Mouse (Mus musculus) naive thymus-derived CD4-positive, alpha-beta T cell, adult 2 months (primary cell): ENCODE measurements at regions not wholly inside any gene's neighbourhood (a gene's known extent, or its start where the extent isn't known, plus 50 kb on each side); places are given as distances from the start of the nearest gene placed in this dataset.
"Not testable (repeated sequence)": the region's sequence is repeated elsewhere in the genome, so short reads cannot be mapped to it uniquely, and the experiment has no call there.

ENCODE experiments used
- DNase-seq: peaks from one replicate; pipeline ENCODE4 v3.0.0-alpha.2; 2011; ENCODE audit warnings: low read depth

DNA sequence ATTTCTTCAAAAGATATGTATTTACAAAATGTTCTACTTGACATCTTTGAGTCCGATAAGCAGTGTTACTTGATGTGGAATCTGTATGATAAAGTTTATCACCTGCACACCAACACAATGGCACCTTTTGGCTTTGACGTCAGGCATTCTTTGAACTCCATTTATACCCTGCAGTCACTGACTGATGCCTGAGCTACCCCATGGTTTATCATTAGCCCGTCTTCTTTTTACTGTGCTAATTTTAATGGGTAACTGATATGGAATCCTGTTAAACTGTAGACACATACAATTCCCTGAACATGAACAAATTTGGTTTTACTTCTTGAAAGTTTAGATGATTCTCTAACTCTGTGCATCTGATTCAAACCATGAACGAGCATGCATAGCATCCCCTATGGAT, 253.8 kb upstream of the Klf6 start:
- no peak for DNase-seq

DNA sequence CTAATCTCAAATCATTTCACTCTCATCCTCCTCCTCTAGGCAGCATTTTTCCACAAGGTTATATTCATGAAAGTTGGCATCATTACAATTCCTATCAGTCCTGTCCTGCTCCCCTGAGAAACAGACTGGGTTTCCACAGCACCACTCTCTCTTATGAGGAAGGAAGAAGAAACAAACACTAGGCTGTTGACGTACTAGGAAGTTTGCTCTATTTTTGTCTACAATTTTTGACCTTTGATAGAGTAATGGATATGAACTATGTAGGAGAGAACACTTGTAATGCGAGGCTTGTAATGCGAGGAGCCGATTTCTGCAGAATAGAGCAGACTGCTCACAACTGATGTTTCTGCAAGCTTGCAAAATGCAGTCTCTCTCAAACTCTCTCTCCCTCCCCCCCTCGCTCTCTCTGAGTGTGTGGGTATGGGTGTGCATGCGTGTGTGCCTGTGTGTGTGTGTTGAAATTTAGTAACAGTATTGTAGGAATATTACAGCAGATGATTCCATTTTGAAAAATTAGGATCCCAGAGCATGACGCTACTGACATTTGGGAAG, 247.0 kb upstream of the Klf6 start:
- no peak for DNase-seq

DNA sequence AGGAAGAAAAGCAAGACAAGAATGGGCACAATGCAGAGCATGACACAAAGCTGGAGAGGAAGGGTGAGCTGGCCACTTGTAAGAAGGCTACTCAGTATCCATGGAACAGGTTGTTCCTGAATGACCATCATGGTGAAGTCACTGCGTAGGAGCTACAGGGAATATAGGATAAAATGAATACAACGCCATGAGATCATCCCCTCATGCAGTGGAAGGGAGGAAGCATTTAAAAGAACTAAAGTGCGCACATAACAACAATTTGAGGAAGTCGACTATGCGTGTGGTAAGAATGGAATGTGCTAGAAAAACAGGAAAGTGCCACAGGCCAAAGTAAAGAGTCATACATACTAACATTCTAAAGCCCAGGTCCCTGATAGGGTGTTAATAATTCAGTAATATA, 246.4 kb upstream of the Klf6 start:
- DNase-seq: no peak

DNA sequence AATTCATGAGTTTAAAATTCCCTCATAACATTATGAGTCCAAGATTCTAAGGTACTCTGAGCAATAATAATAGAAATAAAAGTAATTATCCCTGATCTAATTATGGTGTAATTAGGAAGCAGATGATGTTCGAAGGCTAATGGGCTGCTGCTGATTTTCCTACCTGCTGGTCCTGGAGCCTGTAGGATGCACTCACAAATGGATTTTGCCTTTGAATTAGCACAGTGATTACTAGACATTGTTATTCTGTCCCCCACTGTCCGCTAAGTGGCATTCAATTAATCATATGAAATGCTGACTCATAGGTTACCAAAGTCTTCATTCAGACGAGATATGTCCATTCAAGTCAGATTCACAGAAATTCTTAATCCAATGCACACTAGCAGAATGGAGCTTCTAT, 246.0 kb upstream of the Klf6 start:
- no peak for DNase-seq

DNA sequence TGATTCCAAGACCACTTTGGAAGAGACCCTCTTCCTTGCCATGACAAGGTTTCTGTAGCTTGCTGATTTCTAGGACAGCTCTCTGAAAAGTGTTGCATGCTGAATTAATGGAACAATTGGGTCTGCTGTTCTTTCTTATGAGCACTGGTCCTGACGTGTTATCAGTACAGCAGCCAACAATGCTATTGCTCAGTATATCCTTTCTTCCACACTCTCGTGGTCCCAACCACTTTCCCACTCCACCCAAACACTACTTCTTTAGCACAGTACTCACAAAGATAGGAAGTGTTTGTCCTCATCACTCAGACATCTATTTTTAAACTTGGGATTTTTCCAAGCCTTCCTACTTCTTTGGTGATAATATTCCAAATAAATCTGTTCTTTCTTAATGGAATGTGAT, 233.2 kb upstream of the Klf6 start:
- no peak for DNase-seq

DNA sequence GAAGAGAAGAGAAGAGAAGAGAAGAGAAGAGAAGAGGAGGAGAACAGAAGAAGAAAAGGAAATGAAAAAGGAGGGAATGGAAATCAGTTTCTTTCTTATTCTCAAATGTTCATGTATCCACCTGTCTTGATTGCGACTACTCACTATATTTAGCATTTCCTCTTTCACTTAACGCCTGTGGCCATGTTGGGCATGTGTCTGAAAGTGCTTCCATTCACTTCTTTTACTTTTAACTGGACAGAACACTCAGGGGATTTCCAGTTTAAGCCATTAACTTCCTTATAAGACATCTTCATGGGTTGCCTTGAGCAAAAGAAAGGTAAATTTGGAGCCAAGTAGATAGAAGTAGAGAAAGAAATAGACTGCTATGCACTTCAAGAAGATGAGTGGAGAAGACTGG, 226.3 kb upstream of the Klf6 start:
- no peak for DNase-seq

DNA sequence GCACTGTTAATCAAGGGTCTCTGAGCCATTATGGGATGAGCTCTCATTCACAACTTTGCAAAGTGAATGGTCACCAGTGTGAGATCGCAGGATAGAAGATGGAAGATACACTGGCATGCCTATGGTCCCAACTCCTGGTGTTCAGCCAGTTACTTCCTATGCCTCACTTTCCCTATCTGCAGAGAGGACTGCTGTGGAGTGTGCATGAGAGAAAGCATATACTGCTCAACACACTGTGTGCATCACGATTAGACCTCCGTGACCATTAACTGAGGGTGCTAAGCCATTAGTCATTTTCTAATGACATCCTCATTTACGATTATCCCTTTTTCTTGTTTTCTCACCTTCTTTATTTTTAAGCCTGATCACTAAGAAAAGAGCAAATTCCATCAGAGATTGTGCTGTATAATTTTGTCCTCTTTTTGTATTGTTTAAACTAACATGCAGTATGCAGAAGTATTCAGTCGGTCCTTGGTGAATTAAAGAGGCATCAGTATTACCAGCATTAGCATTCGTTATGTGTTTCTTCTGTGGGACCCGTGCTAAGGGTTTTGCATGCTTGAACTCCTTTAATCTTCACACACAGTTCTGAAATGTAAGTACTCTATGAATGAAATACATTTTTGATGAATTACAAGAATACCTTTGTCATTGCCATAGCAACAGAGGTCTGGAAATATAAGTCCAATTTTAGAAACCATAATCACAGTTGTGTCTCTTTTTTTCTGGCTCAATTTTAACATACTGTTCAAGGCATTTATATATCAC, 219.4 kb upstream of the Klf6 start:
- DNase-seq: no peak

DNA sequence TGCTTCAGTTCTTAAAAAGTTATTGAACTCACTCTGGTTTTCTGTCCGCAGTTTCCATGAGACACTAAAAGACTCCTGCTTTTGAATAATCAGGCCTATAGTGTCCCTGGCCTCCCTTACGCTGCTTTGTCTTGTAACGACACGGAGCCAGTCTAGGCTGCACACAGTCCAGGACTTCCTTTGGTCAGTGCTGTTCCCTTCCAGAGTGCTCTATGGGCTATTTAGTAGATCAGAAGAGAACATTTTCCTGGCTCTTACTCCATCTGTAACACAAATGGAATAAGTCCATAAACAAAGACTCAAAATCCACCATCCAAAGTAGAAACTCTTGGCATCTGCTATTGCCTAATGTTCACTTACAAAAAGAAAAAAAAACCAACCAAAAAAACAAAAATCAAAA, 213.0 kb upstream of the Klf6 start:
- no peak for DNase-seq

DNA sequence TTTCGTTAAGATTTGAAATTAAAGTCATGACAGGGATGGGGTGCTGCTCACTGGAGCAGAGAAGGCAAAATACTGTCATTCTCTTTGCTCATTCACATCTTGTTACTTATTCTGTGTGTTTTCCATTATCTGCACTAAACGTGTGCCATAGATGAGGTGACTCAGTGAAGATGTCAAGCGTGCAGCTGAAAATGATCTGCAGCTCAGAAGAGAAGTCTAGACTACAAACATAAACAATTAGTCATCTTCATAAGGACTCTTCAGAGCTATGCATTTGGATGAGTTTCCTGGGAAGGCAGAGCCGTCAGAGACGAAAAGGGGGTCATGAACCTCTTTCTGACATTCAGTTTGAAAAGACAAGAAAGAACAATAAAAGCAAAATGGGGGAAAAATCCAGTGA, 203.7 kb upstream of the Klf6 start:
- no peak for DNase-seq

DNA sequence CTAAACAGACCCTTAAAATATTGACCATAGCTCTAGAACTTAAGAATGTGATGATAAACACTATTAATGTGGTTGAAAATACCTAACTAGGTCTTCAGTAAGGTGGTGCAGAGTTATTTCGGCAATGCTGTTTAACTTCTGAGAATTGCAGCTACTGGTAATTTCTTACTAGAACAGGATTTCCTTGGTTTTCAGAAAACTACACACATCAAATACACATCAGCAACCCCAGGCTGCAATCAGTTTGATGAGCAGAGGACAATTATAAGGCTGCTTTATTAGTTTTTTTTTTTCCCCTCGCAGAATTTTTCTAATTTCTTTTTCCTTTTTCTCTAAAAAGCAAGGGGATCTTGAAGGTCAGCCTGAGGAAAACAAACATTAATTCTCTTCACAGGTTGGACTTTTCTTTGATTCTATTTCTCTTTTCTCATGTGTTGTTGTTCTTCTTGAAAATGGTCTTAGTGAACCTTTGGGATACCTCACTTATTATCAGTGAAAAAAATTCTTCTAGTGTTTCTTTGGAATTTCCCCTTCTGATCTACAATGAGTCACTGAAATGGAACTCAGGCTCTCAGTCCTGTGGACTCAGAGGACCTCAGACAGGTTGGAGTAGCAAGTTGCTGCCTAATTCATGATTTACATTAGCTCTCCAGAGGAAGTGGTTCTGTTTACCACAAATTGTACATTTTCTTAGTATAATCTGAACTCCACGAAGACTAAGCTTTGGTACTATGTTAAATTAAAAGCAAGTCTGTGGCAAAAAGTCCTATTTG, 194.9 kb upstream of the Klf6 start:
- DNase-seq: peak; percentile 13

DNA sequence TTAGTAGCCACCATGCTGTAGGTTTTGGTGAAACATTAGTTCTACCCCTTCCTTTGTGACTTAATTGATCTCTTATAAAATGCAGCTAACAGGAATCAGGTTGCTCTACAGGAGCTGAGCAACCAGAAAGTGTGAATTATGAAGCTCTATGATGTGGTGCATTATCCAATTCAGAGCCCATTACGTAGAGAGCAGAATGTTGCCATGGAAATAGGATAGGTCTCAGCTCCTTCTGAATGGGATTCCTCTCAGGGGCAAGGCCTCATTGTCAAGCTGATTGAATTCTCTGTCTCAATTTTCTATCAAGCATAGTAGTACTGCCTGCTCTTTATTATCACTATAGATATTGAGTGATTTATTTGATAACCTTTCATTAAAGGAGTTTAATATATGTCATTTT, 185.6 kb upstream of the Klf6 start:
- DNase-seq: no peak

DNA sequence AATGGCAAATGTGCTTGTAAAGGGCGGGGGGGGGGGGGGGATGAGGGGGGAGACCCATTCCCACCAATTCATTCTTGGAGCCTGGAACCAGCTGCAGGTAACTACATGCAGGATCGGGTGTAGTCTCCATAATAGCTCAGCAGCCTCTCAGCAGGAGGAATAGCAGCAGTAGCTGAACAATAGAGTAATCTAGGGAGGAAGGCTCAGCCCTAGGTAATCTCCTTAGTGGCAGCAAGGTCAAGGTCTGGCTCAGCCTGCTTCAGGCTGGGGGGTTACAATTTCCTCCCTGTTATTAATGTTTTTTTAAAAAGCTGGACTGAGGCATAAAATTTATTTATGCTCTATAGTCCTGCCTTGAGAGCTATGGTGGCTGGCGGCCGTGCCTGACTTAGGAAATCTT, 171.2 kb upstream of the Klf6 start:
- no peak for DNase-seq

DNA sequence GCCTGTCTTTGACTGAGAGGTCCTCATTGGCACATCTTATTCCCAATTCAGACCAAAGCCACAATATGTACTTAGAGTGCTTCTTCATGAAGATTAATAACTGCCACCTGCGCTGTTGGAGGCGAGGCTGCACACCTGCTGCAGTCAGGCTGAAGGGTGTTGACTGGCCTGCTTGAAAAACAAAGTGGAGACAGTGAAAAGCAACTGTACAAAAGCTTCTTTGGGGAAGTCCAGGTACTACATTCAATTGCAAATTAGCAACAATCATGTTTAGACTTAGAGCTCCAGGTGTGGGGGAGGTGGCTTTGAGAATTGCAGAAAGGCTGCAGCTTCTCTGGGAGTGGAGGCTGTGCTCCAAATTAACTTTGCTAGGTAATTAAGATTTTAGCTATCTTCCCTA, 170.6 kb upstream of the Klf6 start:
- DNase-seq: not testable (repeated sequence)

DNA sequence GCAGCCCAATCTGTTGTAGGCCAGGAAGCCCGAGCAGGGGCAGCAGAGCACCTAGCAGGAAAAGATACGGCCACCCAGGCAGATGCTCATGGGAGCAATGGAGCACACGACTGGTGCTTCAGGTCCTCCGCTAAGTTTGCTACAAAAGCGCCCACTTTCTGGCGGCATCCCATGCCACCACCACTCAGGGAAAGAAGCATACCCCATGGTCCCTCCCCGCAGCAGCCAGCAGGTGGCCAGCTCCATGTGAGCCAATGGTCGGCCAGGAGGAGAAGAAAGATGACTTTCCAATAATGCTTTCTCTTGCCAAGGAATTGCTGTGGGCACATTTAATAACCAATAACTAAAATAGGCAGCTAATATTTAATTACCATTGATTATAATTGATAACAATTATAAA, 166.7 kb upstream of the Klf6 start:
- DNase-seq: no peak

DNA sequence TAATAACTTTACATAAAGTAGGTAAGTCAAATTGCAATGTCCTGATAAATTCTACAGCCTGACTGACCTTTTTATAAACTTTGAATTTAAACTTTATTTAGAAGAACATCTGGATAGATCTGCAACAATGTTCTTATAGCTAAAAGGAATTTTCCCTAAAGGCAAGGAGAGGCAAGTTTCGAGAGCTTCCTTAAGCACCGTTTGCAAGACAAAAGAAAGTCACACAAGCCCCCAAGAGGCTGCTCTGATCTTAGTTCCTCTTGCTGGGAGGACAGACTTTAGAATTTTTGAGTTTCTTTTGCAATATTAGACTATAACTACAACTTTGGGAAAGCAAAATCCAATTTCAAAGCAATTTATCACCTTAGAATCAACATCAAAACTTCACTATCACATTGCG, 165.7 kb upstream of the Klf6 start:
- not testable (repeated sequence) for DNase-seq

DNA sequence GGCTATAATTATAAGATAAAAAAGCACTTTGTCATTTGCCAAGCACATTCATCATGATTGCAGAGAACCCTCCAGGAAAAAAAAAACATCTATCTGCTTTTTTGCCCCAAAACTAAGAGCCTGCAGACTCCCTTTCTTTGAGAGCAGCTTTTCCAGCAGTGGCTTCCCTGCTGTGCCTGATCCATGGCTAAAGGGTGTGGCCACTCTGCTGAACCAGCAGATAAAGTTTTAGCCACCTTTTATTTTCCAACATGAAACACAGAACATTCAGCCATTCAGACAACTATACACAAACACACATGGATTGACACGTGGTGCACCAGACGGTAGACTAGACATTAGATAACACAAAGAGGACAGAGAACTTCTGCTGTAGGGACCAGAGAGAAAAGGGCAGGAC, 164.9 kb upstream of the Klf6 start:
- DNase-seq: no peak

DNA sequence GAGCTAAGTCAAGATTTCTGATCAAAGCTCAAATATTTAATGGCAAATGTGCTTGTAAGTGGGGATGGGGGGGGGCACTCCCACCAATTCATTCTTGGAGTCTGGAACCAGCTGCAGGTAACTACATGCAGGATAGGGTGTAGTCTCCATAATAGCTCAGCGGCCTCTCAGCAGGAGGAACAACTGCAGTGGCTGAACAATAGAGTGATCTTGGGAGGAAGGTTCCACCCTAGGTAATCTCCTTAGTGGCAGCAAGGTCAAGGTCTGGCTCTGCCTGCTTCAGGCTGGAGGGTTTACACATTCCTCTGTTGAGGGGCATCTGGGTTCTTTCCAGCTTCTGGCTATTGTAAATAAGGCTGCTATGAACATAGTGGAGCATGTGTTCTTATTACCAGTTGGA, 164.0 kb upstream of the Klf6 start:
- DNase-seq: not testable (repeated sequence)

DNA sequence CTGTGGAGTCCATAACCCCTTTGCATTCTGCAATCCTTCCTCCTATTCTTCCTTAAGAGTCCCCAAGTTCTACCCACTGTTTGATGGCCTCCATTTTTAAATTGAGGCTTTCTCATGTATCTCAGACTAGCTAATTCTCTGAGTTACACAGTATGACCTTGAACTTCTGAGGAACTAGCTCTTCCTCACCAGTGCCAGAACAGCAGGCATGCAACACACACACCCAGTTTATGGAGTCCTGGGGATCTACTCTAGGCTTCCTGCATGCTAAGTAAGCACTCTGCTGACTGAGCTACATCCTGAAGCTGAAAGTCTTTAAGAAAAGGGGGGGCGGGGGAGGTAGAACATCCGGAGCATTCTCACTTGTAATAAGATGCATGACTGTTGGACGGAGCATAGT, 159.2 kb upstream of the Klf6 start:
- DNase-seq: no peak

DNA sequence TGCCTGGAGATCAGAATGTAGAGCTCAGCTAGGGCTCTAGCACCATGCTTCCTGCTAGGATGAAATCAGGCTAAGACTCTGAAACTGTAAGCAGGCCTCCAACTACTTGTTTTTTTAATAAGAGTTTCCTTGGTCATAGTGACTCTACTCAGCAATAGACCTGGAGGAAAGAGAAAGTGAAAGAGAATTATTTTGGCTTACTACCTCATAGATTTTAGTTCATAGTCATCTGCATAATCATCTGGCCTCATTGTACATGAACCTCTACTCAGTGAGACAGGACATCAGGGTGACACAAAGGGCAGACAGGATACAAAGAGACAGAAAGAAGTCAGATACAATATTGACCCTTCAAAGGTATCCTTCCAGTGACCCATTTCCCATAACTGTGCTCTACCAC, 156.3 kb upstream of the Klf6 start:
- DNase-seq: peak; percentile 44

DNA sequence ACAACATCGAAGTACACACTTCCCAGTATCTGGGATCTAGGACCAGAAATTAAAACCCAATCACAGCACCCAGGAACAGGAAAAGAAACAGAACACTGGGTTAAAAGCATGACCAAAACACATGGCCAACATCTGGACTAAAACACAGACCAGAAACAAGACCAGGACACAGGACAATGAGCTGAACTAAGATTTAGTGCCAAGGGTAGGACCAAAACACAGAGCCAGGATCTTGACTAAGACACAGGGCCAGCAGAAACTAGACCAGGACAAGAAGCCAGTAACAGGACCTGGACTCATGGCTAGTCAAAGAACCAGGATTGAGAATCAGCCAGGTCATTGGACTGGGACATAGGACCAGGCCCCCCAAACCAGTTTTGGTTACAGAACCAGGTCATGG, 149.6 kb upstream of the Klf6 start:
- DNase-seq: no peak

DNA sequence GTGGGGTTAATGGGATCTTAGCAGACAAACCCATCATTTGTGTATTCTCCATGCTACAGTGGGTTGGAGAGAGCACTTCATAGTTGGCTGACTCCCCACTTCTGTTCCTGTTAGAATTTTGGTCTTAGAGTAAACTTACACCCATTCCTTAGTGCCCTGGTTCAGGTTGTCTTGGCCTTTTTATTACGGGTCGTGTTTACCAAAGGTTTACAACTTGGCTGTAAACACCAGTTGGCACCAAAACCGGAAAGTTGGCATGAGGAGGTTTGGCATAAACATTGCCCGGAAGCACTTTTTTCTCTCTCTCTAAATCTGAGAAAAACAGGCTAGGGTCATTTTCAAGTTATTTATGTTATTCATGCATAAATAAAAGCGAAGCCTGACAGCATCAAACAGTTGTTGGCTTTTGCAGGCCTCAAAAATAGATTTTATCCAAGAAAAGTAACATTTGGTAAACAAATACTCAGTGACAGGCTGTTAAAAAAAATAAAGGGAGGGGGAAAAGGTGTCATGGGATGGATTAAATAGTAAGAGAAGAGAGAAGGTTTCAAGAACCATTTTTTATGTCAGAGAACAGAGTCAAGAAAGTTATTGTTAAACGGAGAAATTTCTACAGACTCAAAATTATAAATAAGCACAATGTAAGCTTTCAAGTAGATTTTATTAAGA, 148.0 kb upstream of the Klf6 start:
- no peak for DNase-seq

DNA sequence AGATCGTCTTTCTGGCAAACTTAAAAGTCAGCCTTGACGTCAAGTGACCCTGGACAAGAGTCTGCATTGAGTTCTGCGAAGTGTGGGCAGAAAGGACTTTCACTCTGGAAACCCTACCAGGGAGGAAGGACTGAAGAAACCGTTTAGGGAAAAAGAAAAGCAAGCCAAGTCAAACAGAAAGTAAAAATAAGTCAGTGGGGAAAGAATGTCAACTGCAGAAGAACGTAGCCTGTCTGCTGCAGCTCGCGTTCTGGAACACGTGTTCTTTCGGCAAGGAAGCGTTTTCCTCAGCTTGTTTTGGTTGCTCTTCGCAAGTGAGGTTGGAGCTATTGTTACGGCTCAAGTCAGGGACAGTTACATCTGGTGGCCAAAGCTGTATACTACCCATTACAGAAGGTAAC, 147.1 kb upstream of the Klf6 start:
- peak; percentile 67 for DNase-seq

DNA sequence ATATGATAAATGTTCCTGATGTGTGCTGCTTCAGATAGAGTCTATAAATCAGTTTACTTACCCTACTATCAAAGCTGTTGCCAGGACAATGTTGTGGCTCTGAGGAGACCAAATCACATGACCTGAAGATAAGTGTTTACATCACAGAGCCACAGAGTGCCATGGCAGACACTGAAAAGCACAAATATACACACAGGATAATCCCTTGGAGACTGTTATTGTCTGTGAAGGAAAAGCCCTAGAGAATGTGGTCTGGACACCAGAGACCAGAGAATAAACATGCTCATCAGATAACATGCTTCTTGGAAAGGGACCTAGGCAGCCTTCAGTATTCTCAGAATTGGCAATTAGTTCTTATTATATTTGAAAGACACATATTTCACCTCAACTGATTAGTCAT, 146.5 kb upstream of the Klf6 start:
- peak; percentile 53 for DNase-seq
